Comparison of ENCODE assay signal across 8 mouse cellular contexts in the genomic region with DNA sequence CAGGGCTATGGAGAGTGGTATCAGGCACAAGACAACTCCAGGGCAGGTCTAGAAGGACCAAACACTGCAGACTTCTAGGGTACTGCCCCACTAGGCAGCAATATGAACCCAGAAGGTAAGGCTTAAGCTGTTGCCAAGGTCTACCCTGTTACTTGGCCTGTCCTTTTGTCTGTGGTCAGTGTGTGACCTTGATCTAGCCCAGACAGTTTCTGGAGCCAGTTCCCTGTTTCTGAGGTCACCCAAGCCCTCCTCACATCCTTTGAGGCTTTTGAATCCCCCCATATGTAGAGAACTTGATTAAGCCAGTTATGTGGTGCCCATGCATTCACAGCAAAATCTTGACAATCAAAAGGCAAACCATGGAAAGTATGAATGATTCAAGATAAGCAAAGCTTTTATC. TPM values are rescaled to one million over a fixed set of nuclear protein-coding genes. Genes with fewer than 3 reads are reported as not detected.
DNase-seq lines count a peak whose midpoint lies in the region; ATAC-seq and TF ChIP-seq lines count a peak whose summit lies in the region.

No protein-coding gene starts in this region.

- peaks cover 18% of the 10 kb centered on the region for H3K4me1 ChIP-seq in heart, embryonic 16.5 days (ENCODE audit: control insufficient read depth, insufficient read depth, low read length)
- H3K4me1 ChIP-seq in bone marrow, adult 2 months (ENCODE audit: control insufficient read depth, insufficient read depth, low read length), result no peaks in the 10 kb centered on the region; the same call in 1 of the 2 replicates
- peaks cover 24% of the 10 kb centered on the region for H3K4me1 ChIP-seq in hindbrain, embryonic 12.5 days
- H3K4me1 ChIP-seq in midbrain, embryonic 12.5 days, result peaks cover 25% of the 10 kb centered on the region

- intact Hi-C loops in heart, postnatal 10 days (cut with DNase I), result no loop called here

- no peaks in the 10 kb centered on the region for H3K36me3 ChIP-seq in heart, embryonic 16.5 days (ENCODE audit: control insufficient read depth, insufficient read depth)
- peaks cover 8% of the 10 kb centered on the region; the same call in 1 of the 2 replicates for H3K36me3 ChIP-seq in hindbrain, embryonic 12.5 days
- peaks cover 14% of the 10 kb centered on the region for H3K36me3 ChIP-seq in midbrain, embryonic 12.5 days

- no peak for TF ChIP-seq CTCF in bone marrow, adult 2 months (IDR thresholded peaks at IDR 0.05; ENCODE audit: control insufficient read depth, insufficient read depth, low read length)

- peak overlapping the region; percentile 90 for H3K9ac ChIP-seq in heart, embryonic 16.5 days (ENCODE audit: low read length)
- H3K9ac ChIP-seq in hindbrain, embryonic 12.5 days, result peak overlapping the region; percentile 86
- H3K9ac ChIP-seq in midbrain, embryonic 12.5 days (replicated peaks), result peak overlapping the region; percentile 90

- no peaks in the 10 kb centered on the region for H3K9me3 ChIP-seq in heart, embryonic 16.5 days (replicated peaks; ENCODE audit: control insufficient read depth, low read length)
- H3K9me3 ChIP-seq in hindbrain, embryonic 12.5 days (replicated peaks), result no peaks in the 10 kb centered on the region
- no peaks in the 10 kb centered on the region for H3K9me3 ChIP-seq in midbrain, embryonic 12.5 days

- no peaks in the 10 kb centered on the region for H3K27me3 ChIP-seq in heart, embryonic 16.5 days (ENCODE audit: control insufficient read depth, insufficient read depth, low read length)
- H3K27me3 ChIP-seq in hindbrain, embryonic 12.5 days, result no peaks in the 10 kb centered on the region
- no peaks in the 10 kb centered on the region for H3K27me3 ChIP-seq in midbrain, embryonic 12.5 days

- H3K4me3 ChIP-seq in heart, embryonic 16.5 days (ENCODE audit: low read length), result peak overlapping the region; percentile 94
- H3K4me3 ChIP-seq in bone marrow, adult 2 months (replicated peaks; ENCODE audit: control insufficient read depth, low read depth, low read length), result peak overlapping the region; percentile 43
- peak overlapping the region; percentile 79 for H3K4me3 ChIP-seq in hindbrain, embryonic 12.5 days
- peak overlapping the region; percentile 83 for H3K4me3 ChIP-seq in midbrain, embryonic 12.5 days

- no peak for DNase-seq in heart, postnatal 10 days
- DNase-seq in frontal cortex, postnatal 25 days (ENCODE audit: low spot score in 2 of 2), result no peak
- DNase-seq in right cerebral cortex, postnatal 36 days (ENCODE audit: low spot score in 2 of 2), result no peak
- DNase-seq in embryo, embryonic 10.5 days (ENCODE audit: low spot score), result no peak

- TF ChIP-seq POLR2A in bone marrow, adult 2 months (IDR thresholded peaks at IDR 0.05; ENCODE audit: borderline replicate concordance, control insufficient read depth, low read depth, low read length), result no peak

- H3K4me2 ChIP-seq in heart, embryonic 16.5 days (ENCODE audit: low read depth, low read length), result peak overlapping the region; percentile 83
- peak overlapping the region; percentile 78 for H3K4me2 ChIP-seq in hindbrain, embryonic 12.5 days (replicated peaks)
- peak overlapping the region; percentile 74 for H3K4me2 ChIP-seq in midbrain, embryonic 12.5 days (replicated peaks)

- no peak for ATAC-seq in heart, embryonic 16.5 days (replicated peaks; ENCODE audit: extremely low read depth, insufficient read depth, low FRiP score)
- no peak for ATAC-seq in hindbrain, embryonic 12.5 days (ENCODE audit: low FRiP score)
- no peak for ATAC-seq in midbrain, embryonic 12.5 days (ENCODE audit: low FRiP score, low read depth)

- H3K27ac ChIP-seq in heart, embryonic 16.5 days (ENCODE audit: low read length), result no peak overlapping the region
- no peak overlapping the region for H3K27ac ChIP-seq in bone marrow, adult 2 months (ENCODE audit: control insufficient read depth, insufficient read depth, low read depth, low read length, poor library complexity)
- no peak overlapping the region for H3K27ac ChIP-seq in hindbrain, embryonic 12.5 days
- H3K27ac ChIP-seq in midbrain, embryonic 12.5 days (replicated peaks), result no peak overlapping the region

RNA-seq across cellular contexts. Expression of a gene that starts 1.1 kb away (rescaled TPM):
- 30.1 and 33.0 TPM in 2 replicates for polyA plus RNA-seq in heart, embryonic 16.5 days (2015; fragmentation: Nextera tagmentation; extraction: Ambion mirVana)
- 10 to 100 TPM; 64.0 to 66.9 TPM for total RNA-seq in heart, postnatal 10 days (2021)
- 51.0 and 96.3 TPM in 2 replicates for polyA plus RNA-seq in bone marrow, adult 2 months (2011; ENCODE audit: insufficient read depth, insufficient read length, low replicate concordance, missing spikeins)
- 84.7 and 86.0 TPM in 2 replicates for polyA plus RNA-seq in hindbrain, embryonic 12.5 days (2016; fragmentation: Nextera tagmentation; extraction: Ambion mirVana)
- 78.7 and 80.0 TPM in 2 replicates for polyA plus RNA-seq in midbrain, embryonic 12.5 days (2016; fragmentation: Nextera tagmentation; extraction: Ambion mirVana)

RNA-seq across cellular contexts. Expression of a gene that starts 24.8 kb away (rescaled TPM):
- 79.3 and 82.5 TPM in 2 replicates for polyA plus RNA-seq in heart, embryonic 16.5 days (2015; fragmentation: Nextera tagmentation; extraction: Ambion mirVana)
- total RNA-seq in heart, postnatal 10 days (2021), result 10 to 100 TPM; 19.4 to 22.9 TPM
- 12.2 and 31.5 TPM in 2 replicates for polyA plus RNA-seq in bone marrow, adult 2 months (2011; ENCODE audit: insufficient read depth, insufficient read length, low replicate concordance, missing spikeins)
- 210 and 212 TPM in 2 replicates for polyA plus RNA-seq in hindbrain, embryonic 12.5 days (2016; fragmentation: Nextera tagmentation; extraction: Ambion mirVana)
- 279 and 292 TPM in 2 replicates for polyA plus RNA-seq in midbrain, embryonic 12.5 days (2016; fragmentation: Nextera tagmentation; extraction: Ambion mirVana)

RNA-seq across cellular contexts. Expression of a gene that starts 39.4 kb away (rescaled TPM):
- 38.2 and 42.1 TPM in 2 replicates for polyA plus RNA-seq in heart, embryonic 16.5 days (2015; fragmentation: Nextera tagmentation; extraction: Ambion mirVana)
- total RNA-seq in heart, postnatal 10 days (2021), result 10 to 100 TPM; 45.4 to 54.6 TPM
- polyA plus RNA-seq in bone marrow, adult 2 months (2011; ENCODE audit: insufficient read depth, insufficient read length, low replicate concordance, missing spikeins), result 51.7 and 64.3 TPM in 2 replicates
- 49.8 and 50.4 TPM in 2 replicates for polyA plus RNA-seq in hindbrain, embryonic 12.5 days (2016; fragmentation: Nextera tagmentation; extraction: Ambion mirVana)
- polyA plus RNA-seq in midbrain, embryonic 12.5 days (2016; fragmentation: Nextera tagmentation; extraction: Ambion mirVana), result 43.2 and 54.2 TPM in 2 replicates

RNA-seq across cellular contexts. Expression of a gene that starts 40.8 kb away (rescaled TPM):
- polyA plus RNA-seq in heart, embryonic 16.5 days (2015; fragmentation: Nextera tagmentation; extraction: Ambion mirVana), result 86.8 and 94.8 TPM in 2 replicates
- total RNA-seq in heart, postnatal 10 days (2021), result 100 to 1,000 TPM; 114 to 116 TPM
- polyA plus RNA-seq in bone marrow, adult 2 months (2011; ENCODE audit: insufficient read depth, insufficient read length, low replicate concordance, missing spikeins), result 23.4 and 43.9 TPM in 2 replicates
- polyA plus RNA-seq in hindbrain, embryonic 12.5 days (2016; fragmentation: Nextera tagmentation; extraction: Ambion mirVana), result 85.1 and 86.7 TPM in 2 replicates
- 88.0 and 89.8 TPM in 2 replicates for polyA plus RNA-seq in midbrain, embryonic 12.5 days (2016; fragmentation: Nextera tagmentation; extraction: Ambion mirVana)

RNA-seq across cellular contexts. Expression of a gene that starts 40.8 kb away (rescaled TPM):
- polyA plus RNA-seq in heart, embryonic 16.5 days (2015; fragmentation: Nextera tagmentation; extraction: Ambion mirVana), result 18.2 and 20.4 TPM in 2 replicates
- total RNA-seq in heart, postnatal 10 days (2021), result 10 to 100 TPM; 17.1 to 23.7 TPM
- polyA plus RNA-seq in bone marrow, adult 2 months (2011; ENCODE audit: insufficient read depth, insufficient read length, low replicate concordance, missing spikeins), result 8.2 and 35.6 TPM in 2 replicates
- polyA plus RNA-seq in hindbrain, embryonic 12.5 days (2016; fragmentation: Nextera tagmentation; extraction: Ambion mirVana), result 39.3 and 45.5 TPM in 2 replicates
- polyA plus RNA-seq in midbrain, embryonic 12.5 days (2016; fragmentation: Nextera tagmentation; extraction: Ambion mirVana), result 42.6 and 43.6 TPM in 2 replicates

Comparison
In these comparisons a context has a peak if more than half of its experiments do, and no peak if none do; other contexts are left out.
1. H3K4me3 ChIP-seq: peak in every context shown above with its lines; median percentile 94 in heart, embryonic 16.5 days; 83 in midbrain, embryonic 12.5 days; 79 in hindbrain, embryonic 12.5 days; 43 in bone marrow, adult 2 months.